Mouse (Mus musculus): ENCODE results near the gene Lactbl1.

- TF ChIP-seq POLR2A (IDR thresholded peaks at IDR 0.05; ENCODE audit: control insufficient read depth, extremely low read depth, insufficient read depth, low read length, poor library complexity) (peak; percentile 27; the same call in 1 of the 2 replicates), CTCF (IDR thresholded peaks at IDR 0.05; ENCODE audit: borderline replicate concordance, control insufficient read depth, extremely low read depth, insufficient read depth, low read length, poor library complexity) (no peak)
Observed at GRCm38 (mm10) chr4:136626590-136626989, 4.2 kb downstream of the Lactbl1 start.
